Mouse (Mus musculus): ENCODE results near the gene Chd4. TPM values are rescaled to one million over a fixed set of nuclear protein-coding genes. Genes with fewer than 3 reads are reported as not detected.
A peak's percentile ranks its signal among the peaks of the same experiment; 100 is the strongest.
"Not testable (repeated sequence)": the region's sequence is repeated elsewhere in the genome, so short reads cannot be mapped to it uniquely, and the experiment has no call there.

The Chd4 gene
- polyA plus RNA-seq, 1 experiment from 2014 or later = 59.7 TPM

DNA sequence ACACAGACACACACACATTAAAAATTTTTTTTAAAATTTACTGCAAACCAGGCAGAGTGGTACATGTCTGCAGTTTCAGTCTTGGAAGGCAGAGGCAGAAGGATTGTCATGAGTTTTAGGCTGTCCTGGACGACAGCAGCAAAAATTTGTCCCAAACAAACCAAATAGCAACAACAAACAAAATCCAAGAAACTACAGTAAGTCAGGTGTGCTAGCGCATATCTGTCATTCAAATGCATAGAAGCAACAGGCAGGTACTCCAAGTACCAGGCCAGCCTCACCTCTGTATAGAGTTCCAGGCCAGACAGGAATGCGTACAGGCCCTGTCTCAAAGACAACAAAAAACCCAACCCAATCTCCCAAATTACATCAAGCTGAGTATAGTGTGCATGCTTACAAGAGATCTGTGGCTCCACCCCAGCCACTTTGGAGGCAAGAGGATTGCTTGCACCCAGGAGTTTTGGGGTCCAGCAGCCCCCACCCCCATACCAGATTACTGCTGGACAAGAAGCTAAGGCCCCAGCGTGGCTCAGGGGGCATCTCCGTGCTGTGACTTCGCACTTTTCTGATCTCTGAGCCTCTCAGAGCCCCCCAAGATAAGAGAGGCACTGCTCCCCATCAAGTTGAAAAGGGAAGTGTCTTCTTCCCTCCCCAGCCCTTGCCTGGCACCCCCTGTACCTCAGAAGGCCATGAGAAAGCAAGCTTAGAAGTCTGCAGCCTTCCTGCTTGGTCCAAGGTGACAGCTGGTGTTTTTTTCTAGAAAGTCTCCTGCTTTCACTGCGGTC is 64.2 kb downstream of the Chd4 start:
- Histone ChIP-seq H3K4me1 (ENCODE audit: control insufficient read depth, insufficient read depth, low read length) (peaks cover 10% of the 10 kb centered on the region), H3K27me3 (ENCODE audit: control insufficient read depth, insufficient read depth, low read depth, low read length) (no peaks in the 10 kb centered on the region), H3K4me2 (ENCODE audit: low read length) (no peak overlapping the region), H3K9me3 (replicated peaks; ENCODE audit: control insufficient read depth, low read length, poor library complexity, severe bottlenecking) (no peaks in the 10 kb centered on the region), H3K4me3 (ENCODE audit: low read depth, low read length) (no peak overlapping the region), H3K9ac (ENCODE audit: low read depth, low read length) (no peak overlapping the region), H3K27ac (ENCODE audit: low read length) (peak overlapping the region; percentile 4; the same call in 1 of the 2 replicates), H3K36me3 (ENCODE audit: control insufficient read depth, insufficient read depth, low read length) (peaks cover 15% of the 10 kb centered on the region)
- 82% methylated on average over 7 of the region's 7 CpGs for WGBS
- no peak for ATAC-seq

- H3K36me3 ChIP-seq (ENCODE audit: control insufficient read depth, insufficient read depth, low read length) = peaks cover 15% of the 10 kb centered on the region
- ATAC-seq = no peak
- H3K9me3 ChIP-seq (replicated peaks; ENCODE audit: control insufficient read depth, low read length, poor library complexity, severe bottlenecking) = no peaks in the 10 kb centered on the region
- peaks cover 10% of the 10 kb centered on the region for H3K4me1 ChIP-seq (ENCODE audit: control insufficient read depth, insufficient read depth, low read length)
- no peak overlapping the region for H3K4me2 ChIP-seq (ENCODE audit: low read length)
- H3K27me3 ChIP-seq (ENCODE audit: control insufficient read depth, insufficient read depth, low read depth, low read length) = no peaks in the 10 kb centered on the region
- no peak overlapping the region; the same call in 1 of the 2 replicates for H3K27ac ChIP-seq (ENCODE audit: low read length)
- no peak overlapping the region for H3K4me3 ChIP-seq (ENCODE audit: low read depth, low read length)
- H3K9ac ChIP-seq (ENCODE audit: low read depth, low read length) = no peak overlapping the region
- 44% methylated on average over 10 of the region's 10 CpGs for WGBS
Observed at GRCm38 (mm10) chr6:125160558-125160853, 64.7 kb downstream of the Chd4 start.

DNA sequence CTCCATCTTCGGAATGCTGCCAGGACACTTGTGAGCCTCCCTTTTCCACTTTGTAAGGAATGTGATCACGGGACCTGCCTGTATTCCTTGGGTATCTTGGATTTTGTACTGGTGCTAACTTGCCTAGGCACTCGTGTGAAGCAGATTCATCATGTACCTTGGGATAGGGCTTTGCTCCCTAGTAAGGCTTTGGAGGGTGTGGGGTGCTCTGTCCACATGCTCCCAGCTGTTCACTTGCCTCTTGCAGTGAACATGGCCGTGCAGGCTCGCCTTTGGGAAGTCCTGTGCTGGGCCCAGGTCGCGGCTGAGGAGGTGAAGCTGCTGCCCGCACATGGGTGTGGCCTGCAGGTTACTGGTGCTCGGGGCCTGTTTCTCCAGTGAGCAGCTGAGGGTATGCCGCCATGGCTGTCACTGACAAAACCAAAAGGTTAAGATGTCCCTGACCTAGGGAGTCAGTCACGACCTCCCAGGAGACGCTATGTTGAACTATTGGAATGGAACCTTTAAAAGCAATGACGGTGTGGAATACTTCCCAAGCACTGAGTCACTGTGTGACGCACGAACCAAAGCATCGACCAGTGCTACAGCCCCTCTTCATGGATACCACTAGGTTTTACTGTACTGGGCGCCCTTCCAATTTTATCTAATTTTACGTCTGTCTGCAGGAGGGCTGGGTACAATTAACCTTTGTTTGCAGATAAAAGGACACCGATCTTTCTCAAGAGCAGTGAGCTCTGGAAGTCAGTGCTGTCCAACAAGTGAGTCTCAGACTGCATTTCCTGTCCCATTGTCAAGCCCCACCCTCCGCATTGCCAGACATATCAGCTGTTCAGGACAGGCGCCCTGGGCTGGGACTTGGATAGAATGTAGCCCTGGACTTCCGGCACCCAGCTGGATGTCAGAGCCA is 65.3 kb downstream of the Chd4 start:
- Histone ChIP-seq H3K27ac (ENCODE audit: low read length) (peak overlapping the region; percentile 17; the same call in 1 of the 2 replicates), H3K4me1 (ENCODE audit: control insufficient read depth, insufficient read depth, low read length) (peaks cover 13% of the 10 kb centered on the region), H3K36me3 (ENCODE audit: control insufficient read depth, insufficient read depth, low read length) (peaks cover 15% of the 10 kb centered on the region), H3K27me3 (ENCODE audit: control insufficient read depth, insufficient read depth, low read depth, low read length) (no peaks in the 10 kb centered on the region), H3K9ac (ENCODE audit: low read depth, low read length) (no peak overlapping the region), H3K9me3 (replicated peaks; ENCODE audit: control insufficient read depth, low read length, poor library complexity, severe bottlenecking) (no peaks in the 10 kb centered on the region), H3K4me3 (ENCODE audit: low read depth, low read length) (no peak overlapping the region), H3K4me2 (ENCODE audit: low read length) (no peak overlapping the region)
- WGBS = 18% methylated on average over 22 of the region's 22 CpGs
- ATAC-seq = no peak

DNA sequence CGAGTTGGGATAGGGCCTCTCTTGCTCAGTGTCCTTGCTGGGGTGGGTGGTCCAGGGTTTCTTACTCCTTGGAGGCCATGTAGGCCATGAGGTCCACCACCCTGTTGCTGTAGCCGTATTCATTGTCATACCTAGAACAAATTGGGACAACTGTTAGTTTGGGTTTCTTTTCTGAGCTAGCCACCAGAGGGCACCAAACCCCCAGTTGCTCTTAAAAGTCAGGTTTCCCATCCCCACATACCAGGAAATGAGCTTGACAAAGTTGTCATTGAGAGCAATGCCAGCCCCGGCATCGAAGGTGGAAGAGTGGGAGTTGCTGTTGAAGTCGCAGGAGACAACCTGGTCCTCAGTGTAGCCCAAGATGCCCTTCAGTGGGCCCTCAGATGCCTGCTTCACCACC is 66.2 kb downstream of the Chd4 start:
- ATAC-seq; H3K4me2 ChIP-seq (ENCODE audit: low read length); H3K27ac ChIP-seq (ENCODE audit: low read length); H3K4me3 ChIP-seq (ENCODE audit: low read depth, low read length); H3K9me3 ChIP-seq (replicated peaks; ENCODE audit: control insufficient read depth, low read length, poor library complexity, severe bottlenecking); H3K27me3 ChIP-seq (ENCODE audit: control insufficient read depth, insufficient read depth, low read depth, low read length); H3K9ac ChIP-seq (ENCODE audit: low read depth, low read length): not testable (repeated sequence)
- Histone ChIP-seq H3K4me1 (ENCODE audit: control insufficient read depth, insufficient read depth, low read length) (peaks cover 22% of the 10 kb centered on the region), H3K36me3 (ENCODE audit: control insufficient read depth, insufficient read depth, low read length) (peaks cover 15% of the 10 kb centered on the region)
- 4% methylated on average over 3 of the region's 5 CpGs for WGBS

DNA sequence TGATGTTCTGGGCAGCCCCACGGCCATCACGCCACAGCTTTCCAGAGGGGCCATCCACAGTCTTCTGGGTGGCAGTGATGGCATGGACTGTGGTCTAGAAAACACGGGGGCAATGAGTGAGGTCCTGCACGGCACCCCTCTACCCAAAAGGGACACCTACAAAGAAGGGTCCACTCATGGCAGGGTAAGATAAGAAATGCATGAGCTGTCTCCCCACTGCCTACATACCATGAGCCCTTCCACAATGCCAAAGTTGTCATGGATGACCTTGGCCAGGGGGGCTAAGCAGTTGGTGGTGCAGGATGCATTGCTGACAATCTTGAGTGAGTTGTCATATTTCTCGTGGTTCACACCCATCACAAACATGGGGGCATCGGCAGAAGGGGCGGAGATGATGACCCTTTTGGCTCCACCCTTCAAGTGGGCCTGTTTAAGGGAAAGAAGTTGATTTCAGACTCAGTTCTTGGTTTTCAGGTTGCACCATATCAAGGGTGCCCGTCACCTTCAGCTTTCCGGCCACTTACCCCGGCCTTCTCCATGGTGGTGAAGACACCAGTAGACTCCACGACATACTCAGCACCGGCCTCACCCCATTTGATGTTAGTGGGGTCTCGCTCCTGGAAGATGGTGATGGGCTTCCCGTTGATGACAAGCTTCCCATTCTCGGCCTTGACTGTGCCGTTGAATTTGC is 67.0 kb downstream of the Chd4 start:
- WGBS = 70% methylated on average over 10 of the region's 16 CpGs
- H3K36me3 ChIP-seq (ENCODE audit: control insufficient read depth, insufficient read depth, low read length) = peaks cover 15% of the 10 kb centered on the region

GRCm38 (mm10) chr6:125163801-125164657 is 68.2 kb downstream of the Chd4 start:
- Histone ChIP-seq H3K4me1 (ENCODE audit: control insufficient read depth, insufficient read depth, low read length) (peaks cover 26% of the 10 kb centered on the region), H3K36me3 (ENCODE audit: control insufficient read depth, insufficient read depth, low read length) (peaks cover 15% of the 10 kb centered on the region), H3K27ac (ENCODE audit: low read length) (peak overlapping the region; percentile 94), H3K9me3 (replicated peaks; ENCODE audit: control insufficient read depth, low read length, poor library complexity, severe bottlenecking) (no peaks in the 10 kb centered on the region), H3K4me3 (ENCODE audit: low read depth, low read length) (peak overlapping the region; percentile 73), H3K27me3 (ENCODE audit: control insufficient read depth, insufficient read depth, low read depth, low read length) (no peaks in the 10 kb centered on the region), H3K9ac (ENCODE audit: low read depth, low read length) (peak overlapping the region; percentile 89), H3K4me2 (ENCODE audit: low read length) (peak overlapping the region; percentile 83)
- WGBS = 4% methylated on average over 20 of the region's 20 CpGs
- 0 out of 2 replicates have a peak, but pooled peaks have one; percentile 1 for ATAC-seq

More for the DNA sequence above, 67.0 kb downstream of the Chd4 start:
- not testable (repeated sequence) for ATAC-seq; H3K4me2 ChIP-seq (ENCODE audit: low read length); H3K27me3 ChIP-seq (ENCODE audit: control insufficient read depth, insufficient read depth, low read depth, low read length); H3K4me3 ChIP-seq (ENCODE audit: low read depth, low read length); H3K27ac ChIP-seq (ENCODE audit: low read length); H3K9me3 ChIP-seq (replicated peaks; ENCODE audit: control insufficient read depth, low read length, poor library complexity, severe bottlenecking); H3K9ac ChIP-seq (ENCODE audit: low read depth, low read length)
- peaks cover 26% of the 10 kb centered on the region for H3K4me1 ChIP-seq (ENCODE audit: control insufficient read depth, insufficient read depth, low read length)

DNA sequence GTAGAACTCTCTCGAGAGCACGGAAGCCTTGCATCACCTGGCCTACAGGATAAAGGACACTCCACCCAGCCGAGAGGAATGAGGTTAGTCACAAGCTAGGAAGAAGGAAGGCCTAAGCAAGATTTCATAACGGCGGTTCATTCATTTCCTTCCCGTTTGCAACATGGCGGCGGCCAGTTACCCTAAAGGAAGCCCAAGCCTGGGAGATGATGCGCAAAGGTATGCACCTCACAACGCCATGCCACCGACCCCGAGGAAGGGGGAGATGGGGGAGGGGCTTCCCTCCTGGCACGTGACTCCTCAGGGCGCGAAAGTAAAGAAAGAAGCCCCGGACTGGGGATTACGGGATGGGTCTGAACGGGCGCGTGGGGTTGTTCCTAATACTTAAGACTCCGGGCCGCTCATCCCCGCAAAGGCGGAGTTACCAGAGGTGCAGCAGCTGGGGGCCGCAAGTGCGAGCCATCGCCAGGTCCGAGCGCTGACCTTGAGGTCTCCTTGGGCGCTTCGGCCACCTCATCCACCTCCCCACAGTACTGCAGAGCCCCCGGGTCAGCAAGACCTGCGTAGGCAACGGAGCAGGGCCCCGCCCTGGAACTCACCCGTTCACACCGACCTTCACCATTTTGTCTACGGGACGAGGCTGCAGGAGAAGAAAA is 69.0 kb downstream of the Chd4 start:
- Histone ChIP-seq H3K27ac (ENCODE audit: low read length) (peak overlapping the region; percentile 94), H3K4me1 (ENCODE audit: control insufficient read depth, insufficient read depth, low read length) (peaks cover 26% of the 10 kb centered on the region), H3K36me3 (ENCODE audit: control insufficient read depth, insufficient read depth, low read length) (peaks cover 19% of the 10 kb centered on the region), H3K9ac (ENCODE audit: low read depth, low read length) (peak overlapping the region; percentile 89), H3K27me3 (ENCODE audit: control insufficient read depth, insufficient read depth, low read depth, low read length) (no peaks in the 10 kb centered on the region), H3K4me2 (ENCODE audit: low read length) (peak overlapping the region; percentile 83), H3K4me3 (ENCODE audit: low read depth, low read length) (peak overlapping the region; percentile 73), H3K9me3 (replicated peaks; ENCODE audit: control insufficient read depth, low read length, poor library complexity, severe bottlenecking) (no peaks in the 10 kb centered on the region)
- under 1% methylated on average over 38 of the region's 39 CpGs for WGBS
- ATAC-seq = peak; percentile 57
